Mouse (Mus musculus): ENCODE data around the gene Tvp23b.

The Tvp23b gene

DNA sequence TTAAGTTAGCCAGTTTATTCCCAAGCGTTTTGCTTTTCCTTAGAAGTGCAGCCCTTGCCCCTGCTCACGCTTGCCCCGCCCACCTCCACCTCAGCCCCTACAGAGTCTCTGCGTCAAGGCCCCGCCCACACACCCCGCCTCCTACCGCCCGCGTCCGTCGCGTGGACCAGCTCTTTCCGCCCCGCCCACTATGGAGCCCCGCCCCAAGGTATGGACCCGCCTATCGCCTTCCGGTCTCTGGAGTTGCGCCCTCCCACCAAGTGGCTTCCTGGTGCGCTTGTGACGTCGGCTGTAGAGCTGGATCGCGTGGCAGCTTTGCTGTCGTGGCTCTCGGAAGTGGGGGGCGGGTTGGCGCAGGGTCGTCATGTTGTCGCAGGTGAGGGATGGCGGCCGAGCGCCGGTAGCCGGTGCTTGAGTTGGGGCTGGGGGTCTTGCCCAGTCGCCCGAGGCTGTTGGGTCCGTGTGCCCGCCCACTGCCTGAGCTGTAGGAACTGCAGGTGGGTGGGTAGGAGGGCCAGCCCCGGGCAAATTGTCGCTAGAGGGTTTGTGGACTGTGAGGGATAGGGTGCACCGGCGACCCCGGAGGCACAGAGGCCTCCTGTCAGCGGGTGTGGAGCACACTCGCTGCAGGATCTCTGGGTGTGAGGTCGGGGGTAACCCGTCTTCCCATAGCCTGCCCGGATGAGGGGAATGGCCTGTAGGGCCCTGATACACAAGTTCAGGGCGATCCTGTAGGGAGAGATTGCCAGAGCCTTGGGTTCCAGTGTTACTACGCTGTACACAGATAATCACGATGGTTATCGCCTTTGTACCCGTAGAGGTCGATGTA lies at the start of gene Tvp23b:
Gene Tvp23b (plus strand): TSS at position 236 of the 829 bp plus-strand sequence.
- DNase-seq (ENCODE audit: low read depth, low spot score) = peak; percentile 96

GRCm38 (mm10) chr11:62830387-62830786 lies 48.9 kb upstream of the Tvp23b start:
- DNase-seq (ENCODE audit: low read depth, low spot score) = no peak

- no peak for DNase-seq (ENCODE audit: low read depth, low spot score)
Measured at GRCm38 (mm10) chr11:62831906-62832305, 47.3 kb upstream of the Tvp23b start.

DNA sequence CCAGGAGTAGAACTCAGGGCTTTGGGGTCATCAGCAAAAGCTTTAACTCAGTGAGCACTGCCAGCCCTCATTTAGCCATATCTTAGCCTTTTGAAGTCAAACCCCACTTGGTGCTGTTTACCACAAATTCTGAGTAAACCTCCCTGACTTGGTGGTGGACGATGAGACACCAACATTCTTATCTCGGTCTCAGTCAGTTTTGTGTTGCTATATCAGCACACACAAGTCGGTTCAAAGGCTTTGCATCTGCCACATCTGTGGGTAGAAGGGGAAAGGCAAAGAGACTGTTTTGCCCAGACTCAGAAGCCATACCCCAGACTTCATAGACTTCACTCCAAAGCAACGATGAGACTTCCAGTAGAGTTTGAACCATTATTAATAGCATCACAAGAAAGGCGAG lies 34.7 kb upstream of the Tvp23b start:
- no peak for DNase-seq (ENCODE audit: low read depth, low spot score)

GRCm38 (mm10) chr11:62845730-62846129 lies 33.5 kb upstream of the Tvp23b start:
- no peak for DNase-seq (ENCODE audit: low read depth, low spot score)

DNA sequence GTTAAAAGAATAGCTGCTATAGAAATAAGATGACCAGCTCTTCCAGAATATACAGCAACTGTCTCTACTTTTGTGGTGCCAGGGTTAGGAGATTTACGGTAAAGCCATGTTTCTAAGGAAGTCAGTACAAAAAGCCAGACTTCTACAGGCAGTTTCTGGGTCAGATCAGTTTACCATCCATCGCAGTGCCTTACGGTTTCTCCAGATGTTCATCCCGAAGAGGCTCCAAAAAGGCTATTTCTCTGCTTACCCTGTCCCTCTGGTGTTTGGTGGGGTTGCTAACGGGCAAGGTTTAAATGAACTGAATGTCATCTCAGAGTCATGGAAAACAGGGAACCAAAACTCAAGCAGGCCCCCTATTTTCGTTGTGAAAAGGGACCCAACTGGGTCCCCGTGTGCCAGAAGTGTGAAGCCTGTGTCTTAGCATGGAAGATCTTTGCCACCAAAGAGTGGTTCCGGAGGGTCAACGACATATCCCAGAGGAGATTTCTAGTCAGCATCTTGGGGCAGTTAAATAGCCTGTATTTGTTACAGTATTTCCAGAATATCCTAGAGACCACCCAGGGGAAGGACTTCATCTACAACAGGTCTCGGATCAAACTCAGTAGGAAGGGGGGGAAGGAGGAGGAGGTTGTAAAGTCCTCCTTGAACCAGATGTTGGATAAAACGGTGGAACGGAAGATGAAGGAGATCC lies 32.1 kb upstream of the Tvp23b start, which contains the start of gene Fbxw10:
Gene Fbxw10 (plus strand): TSS at position 109 of the 694 bp plus-strand sequence.
- DNase-seq (ENCODE audit: low read depth, low spot score) = no peak

- no peak for DNase-seq (ENCODE audit: low read depth, low spot score)
Measured at GRCm38 (mm10) chr11:62847655-62848191, 31.5 kb upstream of the Tvp23b start.

GRCm38 (mm10) chr11:62848301-62848700 lies 31.0 kb upstream of the Tvp23b start:
- DNase-seq (ENCODE audit: low read depth, low spot score) = no peak

DNA sequence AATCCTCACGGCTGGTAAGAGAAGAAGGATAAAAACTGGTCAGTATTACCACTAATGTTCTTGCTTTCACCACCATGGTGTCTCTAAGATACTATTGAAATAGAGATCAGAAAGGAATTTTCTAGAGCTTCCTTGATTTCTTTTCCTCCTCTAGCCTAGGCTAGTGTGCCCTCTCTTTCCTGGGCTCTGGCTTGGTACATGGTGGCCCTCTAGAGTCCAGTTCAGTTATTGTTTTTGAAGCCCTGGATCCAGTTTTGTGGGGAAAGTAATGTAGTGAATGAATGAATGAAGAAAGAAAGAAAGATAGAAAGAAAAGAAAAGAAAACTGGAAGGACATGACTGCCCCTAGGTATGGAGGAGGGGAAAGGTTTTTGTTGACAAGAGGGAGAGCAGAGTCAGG lies 28.1 kb upstream of the Tvp23b start:
- no peak for DNase-seq (ENCODE audit: low read depth, low spot score)

- DNase-seq (ENCODE audit: low read depth, low spot score) = no peak
Measured at GRCm38 (mm10) chr11:62853334-62853733, 25.9 kb upstream of the Tvp23b start.

DNA sequence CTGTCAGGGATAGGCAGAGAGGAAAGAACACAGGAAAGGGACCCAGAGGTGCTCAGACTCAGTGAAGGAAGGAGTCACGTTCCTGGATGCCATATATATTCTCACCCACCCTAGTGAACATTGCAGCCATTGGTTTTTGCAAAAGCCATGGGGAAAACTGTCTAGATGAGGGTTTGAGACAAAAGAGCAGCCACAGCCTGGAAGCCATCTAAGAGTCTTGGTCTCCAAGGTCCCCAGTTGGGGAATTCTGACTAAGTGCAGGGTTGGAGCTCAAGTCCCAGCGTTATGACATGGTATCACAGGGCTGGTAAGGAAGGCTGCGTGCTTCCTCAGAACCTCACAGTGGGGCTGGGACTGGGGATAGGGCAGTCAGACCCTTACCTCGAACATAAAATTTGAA lies 13.7 kb upstream of the Tvp23b start:
- no peak for DNase-seq (ENCODE audit: low read depth, low spot score)

DNA sequence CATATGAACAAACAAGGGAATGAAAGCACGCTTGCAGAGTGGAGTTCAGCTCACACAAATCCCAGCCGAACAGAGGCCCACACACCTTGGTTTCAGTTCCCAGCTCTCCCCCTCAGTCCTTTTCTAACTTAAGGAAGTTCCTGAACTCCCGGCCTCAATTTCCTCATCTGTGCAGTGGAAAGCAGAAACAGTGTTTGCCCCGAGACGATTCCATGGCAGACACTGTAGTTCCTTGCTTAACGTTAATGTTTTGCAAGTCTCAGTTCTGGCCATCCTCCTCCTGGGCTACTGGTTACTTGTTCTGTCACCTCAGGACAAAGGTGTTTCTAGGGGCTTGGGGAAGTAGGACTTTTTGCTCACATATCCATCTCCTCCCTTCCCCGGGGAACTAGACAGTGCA lies 12.6 kb upstream of the Tvp23b start:
- DNase-seq (ENCODE audit: low read depth, low spot score) = no peak

DNA sequence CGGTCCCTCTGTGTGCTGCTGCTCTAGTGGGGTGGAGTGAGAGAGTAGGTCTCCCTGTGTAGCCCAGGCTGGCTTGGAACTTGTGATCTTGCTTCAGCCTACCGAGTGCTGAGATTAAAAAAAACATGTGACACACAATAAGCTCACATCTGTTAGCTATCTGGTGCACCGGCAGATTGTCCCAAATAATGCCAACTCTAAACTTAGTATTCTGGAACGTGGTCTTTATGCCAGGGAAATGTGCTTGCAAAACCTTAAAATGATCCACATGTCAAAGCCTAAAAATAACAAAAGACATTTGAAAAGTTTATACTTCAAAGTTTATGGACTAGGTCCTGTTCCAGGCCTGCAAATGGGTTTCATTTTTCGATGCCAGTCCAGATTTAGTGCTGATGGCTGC lies 10.1 kb upstream of the Tvp23b start:
- no peak for DNase-seq (ENCODE audit: low read depth, low spot score)

- no peak for DNase-seq (ENCODE audit: low read depth, low spot score)
Measured at GRCm38 (mm10) chr11:62869715-62870371, 9.4 kb upstream of the Tvp23b start.

DNA sequence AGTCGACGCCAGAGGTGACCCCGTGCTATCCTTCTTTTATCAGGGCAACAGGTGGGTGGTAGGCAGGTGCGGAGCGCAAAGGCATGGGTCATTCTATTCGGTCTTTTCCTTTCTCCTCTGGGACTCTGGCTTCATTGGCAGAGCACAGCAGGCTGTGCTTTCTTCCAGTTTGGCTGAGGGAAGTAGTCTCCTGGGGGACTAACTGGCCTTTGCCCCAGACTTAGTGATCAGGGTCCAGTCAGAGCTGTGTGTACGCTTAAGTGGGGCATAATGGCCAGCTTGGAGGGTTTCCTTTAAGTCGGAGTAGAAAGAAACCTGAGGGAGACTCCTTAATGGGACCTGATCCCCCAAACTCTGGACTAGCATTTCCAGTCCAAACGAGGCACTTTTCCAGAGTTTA lies 5.8 kb upstream of the Tvp23b start:
- no peak for DNase-seq (ENCODE audit: low read depth, low spot score)

GRCm38 (mm10) chr11:62875696-62876095 lies 3.6 kb upstream of the Tvp23b start:
- no peak for DNase-seq (ENCODE audit: low read depth, low spot score)

- no peak for DNase-seq (ENCODE audit: low read depth, low spot score)
Measured at GRCm38 (mm10) chr11:62876445-62876844, 2.8 kb upstream of the Tvp23b start.

- no peak for DNase-seq (ENCODE audit: low read depth, low spot score)
Measured at GRCm38 (mm10) chr11:62877391-62877790, 1.9 kb upstream of the Tvp23b start.

- peak; percentile 19 for DNase-seq (ENCODE audit: low read depth, low spot score)
Measured at GRCm38 (mm10) chr11:62878728-62879127, 527 bp upstream of the Tvp23b start.

GRCm38 (mm10) chr11:62883407-62883806 lies 4.2 kb downstream of the Tvp23b start:
- DNase-seq (ENCODE audit: low read depth, low spot score) = no peak

- DNase-seq (ENCODE audit: low read depth, low spot score) = no peak
Measured at GRCm38 (mm10) chr11:62885323-62885722, 6.1 kb downstream of the Tvp23b start.

DNA sequence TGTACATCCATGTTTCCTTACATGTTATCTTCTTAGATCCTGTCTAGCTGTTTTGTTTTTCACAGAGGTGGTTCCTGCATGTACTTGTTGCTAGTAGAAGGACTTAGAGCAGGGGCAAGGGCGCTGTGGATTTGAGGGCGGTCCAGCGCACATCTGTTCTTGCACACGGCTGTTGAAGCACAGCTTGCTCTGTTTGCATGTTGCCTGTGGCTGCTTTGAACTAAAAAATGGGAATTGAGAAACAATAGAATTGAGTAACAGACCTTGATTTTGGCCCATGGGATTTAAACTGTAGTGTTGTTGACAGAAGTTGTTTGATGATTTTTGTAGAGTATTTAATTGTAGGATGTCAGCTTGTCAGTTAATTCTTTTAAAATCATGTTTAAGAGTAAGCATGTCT lies 11.5 kb downstream of the Tvp23b start:
- DNase-seq (ENCODE audit: low read depth, low spot score) = no peak

Measured in skeletal muscle tissue, adult 2 months (tissue).